Mouse (Mus musculus) heart, adult 18-20 months (tissue): ENCODE results near the gene Nr1h3. TPM values are rescaled to one million over a fixed set of nuclear protein-coding genes. Genes with fewer than 3 reads are reported as not detected.

Experiments used
- DNase-seq, 2 experiments: peaks; one replicate each; pipeline ENCODE4 v3.0.0; 2021 to 2022; ENCODE audit warnings: mixed read lengths in 1 of 2
- total RNA-seq, 2 experiments: library from RNA; stranded (reverse); gene quantifications; 2 replicates each; pipeline ENCODE4 v1.2.3; 2021

The Nr1h3 gene
- total RNA-seq, 2 experiments from 2014 or later: 18.1 to 26.5 TPM

DNA sequence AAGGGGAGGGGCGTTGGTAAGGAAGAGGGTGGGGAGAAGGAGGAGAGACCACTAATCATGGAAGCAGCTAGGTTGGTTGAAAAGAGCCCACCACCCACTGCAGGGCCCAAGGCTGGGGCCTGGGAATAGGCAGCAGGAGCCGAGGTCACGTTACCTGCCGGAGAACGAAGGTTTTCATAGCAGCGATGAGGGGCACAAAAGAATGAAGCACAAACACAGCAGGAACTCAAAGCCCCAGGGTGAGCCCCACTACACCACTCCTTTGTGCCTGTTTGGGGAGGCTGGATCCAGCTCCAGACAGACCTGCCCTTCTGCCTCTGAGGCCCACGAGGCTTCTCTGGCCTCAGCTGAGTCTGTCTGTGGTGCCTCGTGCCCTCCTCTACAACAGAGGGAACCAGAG, 62.9 kb downstream of the Nr1h3 start:
- no peak for DNase-seq

DNA sequence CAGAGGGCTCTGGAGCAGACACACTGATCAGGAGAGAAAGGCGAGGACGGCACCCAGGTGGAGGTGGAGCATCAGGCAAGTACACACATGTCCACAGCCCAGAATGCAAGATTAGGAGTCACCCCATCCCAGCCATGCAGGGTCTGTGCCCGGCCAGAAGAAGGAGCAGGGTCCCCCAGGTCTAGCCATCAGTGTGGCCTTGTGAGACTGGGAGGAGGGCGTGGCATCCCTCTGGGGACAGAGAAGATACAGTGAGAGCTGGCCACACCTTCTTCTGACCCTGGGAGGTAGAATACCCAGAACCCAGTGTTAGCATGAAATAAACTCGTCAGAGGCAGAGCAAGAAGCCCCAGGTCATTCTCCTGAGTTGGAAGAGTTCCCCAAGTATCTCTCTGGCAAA, 63.3 kb downstream of the Nr1h3 start:
- DNase-seq: no peak

DNA sequence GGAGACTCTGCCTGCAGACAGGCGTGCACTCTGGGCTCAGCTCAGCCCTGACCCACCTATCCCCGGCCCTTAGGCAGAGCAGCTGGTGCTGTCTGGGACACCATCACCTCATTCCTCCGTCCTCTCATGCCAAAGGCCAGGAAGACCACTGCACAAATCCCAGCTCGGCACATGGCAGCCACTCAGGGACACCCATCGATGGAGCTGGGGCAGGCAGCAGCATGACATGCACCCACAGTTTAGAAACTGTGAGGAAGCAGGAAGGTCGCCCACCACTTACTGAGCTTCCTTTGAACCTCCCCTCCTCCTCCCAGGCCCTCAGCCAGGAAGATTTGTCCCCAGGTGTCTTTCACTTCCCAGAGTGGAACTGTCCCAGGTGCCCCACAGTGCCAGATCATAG, 65.2 kb downstream of the Nr1h3 start:
- DNase-seq: peak in 1 of 2 experiments; percentile 13

DNA sequence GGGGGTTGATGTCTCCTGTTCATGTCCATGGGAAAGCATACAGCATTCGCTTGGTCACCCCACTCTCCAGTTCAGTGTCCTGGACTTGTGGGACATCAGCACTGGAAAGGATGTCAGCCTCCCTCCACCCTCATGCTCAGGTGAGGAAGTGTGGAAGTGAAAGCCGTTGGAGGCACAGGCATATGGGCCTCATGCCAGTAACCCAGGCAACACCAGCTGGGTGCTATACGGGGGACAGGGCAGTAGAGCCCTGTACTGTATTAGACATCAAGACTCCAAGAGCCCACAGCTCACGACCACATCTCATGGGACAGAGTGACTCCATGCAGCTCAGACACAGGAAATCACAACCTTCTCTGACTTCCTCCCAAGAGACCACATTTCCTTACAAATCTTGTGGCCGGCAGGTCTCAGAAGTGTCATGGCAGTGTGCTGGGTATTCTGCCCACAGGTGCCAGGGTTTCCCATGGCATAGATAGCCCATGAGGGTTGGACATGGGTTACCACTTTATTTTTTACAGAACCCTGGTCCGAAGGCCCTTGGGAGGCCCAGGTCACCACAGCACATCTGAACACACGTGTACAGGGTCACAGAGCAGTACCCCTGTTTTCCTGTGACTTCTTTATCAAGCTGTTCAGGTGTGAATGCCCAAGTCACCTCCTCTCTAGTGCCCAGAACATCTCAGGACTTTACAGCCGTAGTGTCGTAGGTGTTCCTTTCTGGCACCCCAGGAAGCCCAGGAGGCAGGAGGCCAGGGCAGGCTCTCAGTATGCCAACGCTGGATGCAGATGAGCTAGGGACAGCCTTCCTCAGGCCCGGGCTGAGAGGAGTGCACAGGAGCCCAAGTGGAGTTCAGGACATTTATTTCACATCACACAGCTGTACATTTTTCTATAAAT, 65.9 kb downstream of the Nr1h3 start:
- peak in 1 of 2 experiments; percentile 17 for DNase-seq

Other genes with a start within 250 kb of the Nr1h3 start
- 10 to 100 TPM; 17.6 to 18.5 TPM for gene Rapsn, start 167.2 kb downstream of the Nr1h3 start, total RNA-seq
- 100 to 1,000 TPM; 231 to 257 TPM for gene Psmc3, start 148.8 kb downstream of the Nr1h3 start, total RNA-seq
- gene Slc39a13, start 132.4 kb downstream of the Nr1h3 start, total RNA-seq: 10 to 100 TPM; 20.0 to 26.2 TPM
- gene Spi1, start 120.4 kb downstream of the Nr1h3 start, total RNA-seq: 1 to 10 TPM; 4.0 to 5.0 TPM
- gene Mybpc3, start 84.7 kb downstream of the Nr1h3 start, total RNA-seq: 1,000 to 10,000 TPM; 1,572 to 1,905 TPM
- 1 to 10 TPM; 6.0 to 6.1 TPM for gene Madd, start 19.0 kb downstream of the Nr1h3 start, total RNA-seq
- 10 to 100 TPM; 15.1 to 20.2 TPM for gene Acp2, start 51 bp upstream of the Nr1h3 start, total RNA-seq
- gene Ddb2, start 34.1 kb upstream of the Nr1h3 start, total RNA-seq: 1 to 10 TPM; 2.3 to 3.4 TPM
- gene Pacsin3, start 53.1 kb upstream of the Nr1h3 start, total RNA-seq: 100 to 1,000 TPM; 137 to 170 TPM
- gene Arfgap2, start 62.1 kb upstream of the Nr1h3 start, total RNA-seq: 10 to 100 TPM; 52.1 to 54.1 TPM
- gene 1110051M20Rik, start 241.9 kb upstream of the Nr1h3 start, total RNA-seq: 10 to 100 TPM in 1 of 2 experiments, 1 to 10 TPM in 1; 7.7 to 14.7 TPM